ENCODE assay signal across 8 mouse cellular contexts in the genomic region with DNA sequence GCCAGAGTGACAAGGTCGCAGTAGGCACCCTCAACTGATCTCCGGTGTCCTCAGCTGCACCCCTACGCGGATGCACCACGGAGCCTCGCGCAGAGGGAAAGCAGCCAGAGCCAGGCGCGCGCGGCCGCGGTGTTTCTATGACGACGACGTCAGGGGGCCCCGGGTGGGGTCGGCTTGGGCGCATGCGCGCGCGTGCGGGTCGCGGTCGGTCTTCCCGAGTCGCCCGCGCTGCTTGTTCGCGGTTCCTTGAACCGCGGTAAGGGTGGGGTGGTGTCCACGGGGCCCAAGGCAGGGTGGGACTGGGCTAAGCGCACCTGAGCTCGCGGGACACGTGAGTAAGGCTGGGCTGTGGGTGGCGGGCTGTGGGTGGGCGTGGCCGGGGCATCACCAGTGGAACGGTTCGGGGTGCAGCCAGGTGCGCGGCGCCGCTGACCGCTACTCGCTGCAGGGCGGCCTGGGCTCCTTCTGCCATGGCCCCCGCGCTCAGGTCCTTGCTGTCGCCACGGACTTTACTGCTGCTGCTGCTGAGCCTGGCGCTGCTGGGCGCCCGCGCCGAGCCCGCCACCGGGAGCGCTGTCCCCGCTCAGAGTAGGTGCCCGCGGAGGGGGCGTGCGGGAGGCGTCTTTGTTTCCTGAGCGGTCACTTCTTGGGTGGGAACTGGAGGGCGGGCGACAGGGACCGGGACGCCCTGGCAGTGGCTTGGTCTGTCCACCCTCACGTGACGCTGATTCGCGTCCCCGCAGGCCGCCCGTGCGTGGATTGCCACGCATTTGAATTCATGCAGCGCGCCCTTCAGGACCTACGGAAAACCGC. TPM values are rescaled to one million over a fixed set of nuclear protein-coding genes. Genes with fewer than 3 reads are reported as not detected.
DNase-seq lines count a peak whose midpoint lies in the region; ATAC-seq and TF ChIP-seq lines count a peak whose summit lies in the region.

Gene Gm1673, plus strand, starts transcription at position 125 of the 813 bp plus-strand sequence.

- no peak for TF ChIP-seq CTCF in spleen, adult 2 months (IDR thresholded peaks at IDR 0.05; ENCODE audit: extremely low read depth, insufficient read depth, insufficient read length, insufficient replicate concordance)
- TF ChIP-seq CTCF in kidney, postnatal 0 days (IDR thresholded peaks at IDR 0.05; ENCODE audit: low read depth): peak; percentile 60
- TF ChIP-seq CTCF in testis, adult 2 months (IDR thresholded peaks at IDR 0.05; ENCODE audit: control insufficient read depth, insufficient read depth, insufficient replicate concordance, low read depth, low read length): no peak

- H3K9ac ChIP-seq in embryonic facial prominence, embryonic 14.5 days (ENCODE audit: low read depth, low read length): peak within 1 kb of the TSS; percentile 77
- H3K9ac ChIP-seq in heart, embryonic 11.5 days (ENCODE audit: low read depth, low read length): peak within 1 kb of the TSS; percentile 71
- peak within 1 kb of the TSS; percentile 71 for H3K9ac ChIP-seq in kidney, postnatal 0 days (ENCODE audit: low read depth, low read length)
- H3K9ac ChIP-seq in liver, embryonic 11.5 days (ENCODE audit: low read depth, low read length): peak within 1 kb of the TSS; percentile 50

- peak within 1 kb of the TSS; percentile 66 for H3K4me3 ChIP-seq in spleen, adult 2 months (ENCODE audit: extremely low read depth, insufficient read depth, insufficient read length)
- peak within 1 kb of the TSS; percentile 72 for H3K4me3 ChIP-seq in embryonic facial prominence, embryonic 14.5 days (ENCODE audit: low read depth, low read length)
- H3K4me3 ChIP-seq in heart, embryonic 11.5 days (ENCODE audit: low read depth, low read length): peak within 1 kb of the TSS; percentile 73
- peak within 1 kb of the TSS; percentile 76 for H3K4me3 ChIP-seq in kidney, postnatal 0 days (replicated peaks; ENCODE audit: low read depth, low read length)
- peak within 1 kb of the TSS; percentile 70 for H3K4me3 ChIP-seq in liver, embryonic 11.5 days (ENCODE audit: low read depth, low read length)
- peak within 1 kb of the TSS; percentile 92 for H3K4me3 ChIP-seq in testis, adult 2 months (ENCODE audit: control insufficient read depth, low read depth, low read length)

- DNase-seq in spleen, adult 2 months (ENCODE audit: low read depth in 1 of 2, low spot score in 2 of 2): peak in 1 of 2 experiments; percentile 33
- no peak for DNase-seq in spleen, adult 12 weeks (ENCODE audit: low spot score)
- peak; percentile 93 for DNase-seq in embryonic facial prominence, embryonic 14.5 days (ENCODE audit: low spot score)
- DNase-seq in kidney, postnatal 0 days (ENCODE audit: low spot score): peak; percentile 85
- DNase-seq in liver, embryonic 11.5 days (ENCODE audit: low spot score): peak; percentile 78
- peak; percentile 95 for DNase-seq in neural tube, embryonic 10.5 days (ENCODE audit: extremely low spot score, low spot score)

- peaks cover 7% of the 10 kb centered on the region; the same call in 1 of the 2 replicates for H3K27me3 ChIP-seq in spleen, adult 2 months (ENCODE audit: control insufficient read depth, insufficient read depth, low read length)
- H3K27me3 ChIP-seq in embryonic facial prominence, embryonic 14.5 days (replicated peaks; ENCODE audit: control insufficient read depth, insufficient read depth, low read length): no peaks in the 10 kb centered on the region
- peaks cover 12% of the 10 kb centered on the region for H3K27me3 ChIP-seq in heart, embryonic 11.5 days (ENCODE audit: control insufficient read depth, insufficient read depth, low read length)
- H3K27me3 ChIP-seq in kidney, postnatal 0 days (ENCODE audit: insufficient read depth, low read length): no peaks in the 10 kb centered on the region
- peaks cover 37% of the 10 kb centered on the region for H3K27me3 ChIP-seq in liver, embryonic 11.5 days (replicated peaks; ENCODE audit: control insufficient read depth, insufficient read depth, low read length)
- no peaks in the 10 kb centered on the region for H3K27me3 ChIP-seq in testis, adult 2 months (ENCODE audit: control insufficient read depth, insufficient read depth, low read length)

- H3K27ac ChIP-seq in spleen, adult 2 months (ENCODE audit: insufficient read depth, low read length): no peak within 1 kb of the TSS
- H3K27ac ChIP-seq in embryonic facial prominence, embryonic 14.5 days (replicated peaks; ENCODE audit: low read depth, low read length): peak within 1 kb of the TSS; percentile 79
- H3K27ac ChIP-seq in heart, embryonic 11.5 days (ENCODE audit: low read depth, low read length): no peak within 1 kb of the TSS
- H3K27ac ChIP-seq in kidney, postnatal 0 days: peak within 1 kb of the TSS; percentile 8; the same call in 1 of the 2 replicates
- no peak within 1 kb of the TSS for H3K27ac ChIP-seq in liver, embryonic 11.5 days (ENCODE audit: low read depth, low read length)
- peak within 1 kb of the TSS; percentile 65 for H3K27ac ChIP-seq in testis, adult 2 months (ENCODE audit: control insufficient read depth, insufficient read depth, low read depth, low read length)

- TF ChIP-seq POLR2A in spleen, adult 2 months (IDR thresholded peaks at IDR 0.05; ENCODE audit: low read depth, low read length): no peak
- peak; percentile 26 for TF ChIP-seq POLR2A in testis, adult 2 months (IDR thresholded peaks at IDR 0.05; ENCODE audit: control insufficient read depth, low read depth, low read length)

- under 1% methylated on average over 86 of the region's 88 CpGs for WGBS in spleen, adult 2 months
- 0% methylated on average over 42 of the region's 88 CpGs for WGBS in embryonic facial prominence, embryonic 14.5 days
- WGBS in heart, embryonic 11.5 days (ENCODE audit: insufficient replicate concordance): 1% methylated on average over 88 of the region's 88 CpGs
- WGBS in kidney, postnatal 0 days: under 1% methylated on average over 82 of the region's 88 CpGs
- 1% methylated on average over 88 of the region's 88 CpGs for WGBS in liver, embryonic 11.5 days

- H3K4me2 ChIP-seq in embryonic facial prominence, embryonic 14.5 days (ENCODE audit: low read depth, low read length): peak within 1 kb of the TSS; percentile 82
- H3K4me2 ChIP-seq in heart, embryonic 11.5 days: peak within 1 kb of the TSS; percentile 88
- H3K4me2 ChIP-seq in kidney, postnatal 0 days (ENCODE audit: low read length): peak within 1 kb of the TSS; percentile 98
- H3K4me2 ChIP-seq in liver, embryonic 11.5 days: peak within 1 kb of the TSS; percentile 83

- H3K36me3 ChIP-seq in spleen, adult 2 months (ENCODE audit: control insufficient read depth, insufficient read depth, low read length): no peaks in the 10 kb centered on the region
- 0 out of 2 replicates have a peak, but pooled peaks cover 4% of the 10 kb centered on the region for H3K36me3 ChIP-seq in embryonic facial prominence, embryonic 14.5 days (ENCODE audit: control insufficient read depth, insufficient read depth, low read length)
- no peaks in the 10 kb centered on the region for H3K36me3 ChIP-seq in heart, embryonic 11.5 days (ENCODE audit: control insufficient read depth, insufficient read depth, low read length)
- H3K36me3 ChIP-seq in kidney, postnatal 0 days (ENCODE audit: insufficient read depth, low read length): no peaks in the 10 kb centered on the region
- no peaks in the 10 kb centered on the region for H3K36me3 ChIP-seq in liver, embryonic 11.5 days (ENCODE audit: control insufficient read depth, insufficient read depth, low read length)
- no peaks in the 10 kb centered on the region for H3K36me3 ChIP-seq in testis, adult 2 months (ENCODE audit: control insufficient read depth, insufficient read depth, low read length)

- ATAC-seq in embryonic facial prominence, embryonic 14.5 days (ENCODE audit: low read depth): peak; percentile 90
- ATAC-seq in heart, embryonic 11.5 days (replicated peaks; ENCODE audit: insufficient number of reproducible peaks, low FRiP score, low TSS enrichment): peak; percentile 76
- peak; percentile 82 for ATAC-seq in kidney, postnatal 0 days (replicated peaks; ENCODE audit: low FRiP score, low read depth)
- ATAC-seq in liver, embryonic 11.5 days (replicated peaks; ENCODE audit: low FRiP score): peak; percentile 60; the same call in 1 of the 2 replicates

- no peaks in the 10 kb centered on the region for H3K9me3 ChIP-seq in embryonic facial prominence, embryonic 14.5 days (ENCODE audit: control insufficient read depth, low read length)
- no peaks in the 10 kb centered on the region for H3K9me3 ChIP-seq in heart, embryonic 11.5 days (replicated peaks; ENCODE audit: control insufficient read depth, low read length)
- H3K9me3 ChIP-seq in kidney, postnatal 0 days (replicated peaks; ENCODE audit: low read length): no peaks in the 10 kb centered on the region
- no peaks in the 10 kb centered on the region for H3K9me3 ChIP-seq in liver, embryonic 11.5 days (ENCODE audit: control insufficient read depth, low read length)

- H3K4me1 ChIP-seq in spleen, adult 2 months (ENCODE audit: control insufficient read depth, insufficient read depth, insufficient read length): peaks cover 10% of the 10 kb centered on the region
- H3K4me1 ChIP-seq in embryonic facial prominence, embryonic 14.5 days (ENCODE audit: control insufficient read depth, insufficient read depth, low read length): peaks cover 7% of the 10 kb centered on the region; the same call in 1 of the 2 replicates
- H3K4me1 ChIP-seq in heart, embryonic 11.5 days (ENCODE audit: control insufficient read depth, insufficient read depth, low read length): peaks cover 6% of the 10 kb centered on the region; the same call in 1 of the 2 replicates
- H3K4me1 ChIP-seq in kidney, postnatal 0 days (replicated peaks; ENCODE audit: insufficient read depth, low read length): peaks cover 3% of the 10 kb centered on the region; the same call in 1 of the 2 replicates
- H3K4me1 ChIP-seq in liver, embryonic 11.5 days (replicated peaks; ENCODE audit: control insufficient read depth, insufficient read depth, low read length): no peaks in the 10 kb centered on the region
- H3K4me1 ChIP-seq in testis, adult 2 months (ENCODE audit: control insufficient read depth, insufficient read depth, low read length): peaks cover 10% of the 10 kb centered on the region

RNA-seq across cellular contexts. Expression of gene Gm1673, which starts in this region (rescaled TPM):
- 6.0 and 12.8 TPM in 2 replicates for polyA plus RNA-seq in spleen, adult 2 months (2012; rRNA removed)
- polyA plus RNA-seq in embryonic facial prominence, embryonic 14.5 days (2014; fragmentation: Nextera tagmentation; extraction: Ambion mirVana): 78.7 and 81.0 TPM in 2 replicates
- polyA plus RNA-seq in heart, embryonic 11.5 days (2014; fragmentation: Nextera tagmentation; extraction: Ambion mirVana): 67.7 and 87.1 TPM in 2 replicates
- 85.9 and 90.0 TPM in 2 replicates for polyA plus RNA-seq in kidney, postnatal 0 days (2015; fragmentation: Nextera tagmentation; extraction: Ambion mirVana)
- polyA plus RNA-seq in liver, embryonic 11.5 days (2014; fragmentation: Nextera tagmentation; extraction: Ambion mirVana): 24.1 and 27.6 TPM in 2 replicates
- polyA plus RNA-seq in testis, adult 2 months (2012; rRNA removed): 154 and 207 TPM in 2 replicates

Comparison
In these comparisons a context has a peak if more than half of its experiments do, and no peak if none do; other contexts are left out.
1. H3K27ac ChIP-seq: peak in embryonic facial prominence, embryonic 14.5 days (single experiment), kidney, postnatal 0 days (single experiment) and testis, adult 2 months (single experiment); none in spleen, adult 2 months (single experiment), heart, embryonic 11.5 days (single experiment) and liver, embryonic 11.5 days (single experiment).
2. Peak in every context shown above with its lines, with median percentiles within 50 percentile points of each other: H3K4me3 ChIP-seq, ATAC-seq, H3K4me2 ChIP-seq and H3K9ac ChIP-seq.